Mouse (Mus musculus) layer of hippocampus, postnatal 25 days (tissue): Measurements from ENCODE around the gene Mob3b. TPM values are rescaled to one million over a fixed set of nuclear protein-coding genes. Genes with fewer than 3 reads are reported as not detected.
A peak's percentile ranks its signal among the peaks of the same experiment; 100 is the strongest.

ENCODE experiments used
- DNase-seq, 2 experiments: peaks; one replicate each; pipeline ENCODE4 v3.0.0; 2022; ENCODE audit warnings: mixed read lengths in 2 of 2, low spot score in 1 of 2; ENCODE audit errors: extremely low spot score in 1 of 2
- total RNA-seq, 2 experiments: library from RNA; stranded (reverse); gene quantifications; 2 replicates each; pipeline ENCODE4 v1.2.3; 2021

The Mob3b gene
- total RNA-seq, 2 experiments from 2014 or later: 6.4 to 8.1 TPM

DNA sequence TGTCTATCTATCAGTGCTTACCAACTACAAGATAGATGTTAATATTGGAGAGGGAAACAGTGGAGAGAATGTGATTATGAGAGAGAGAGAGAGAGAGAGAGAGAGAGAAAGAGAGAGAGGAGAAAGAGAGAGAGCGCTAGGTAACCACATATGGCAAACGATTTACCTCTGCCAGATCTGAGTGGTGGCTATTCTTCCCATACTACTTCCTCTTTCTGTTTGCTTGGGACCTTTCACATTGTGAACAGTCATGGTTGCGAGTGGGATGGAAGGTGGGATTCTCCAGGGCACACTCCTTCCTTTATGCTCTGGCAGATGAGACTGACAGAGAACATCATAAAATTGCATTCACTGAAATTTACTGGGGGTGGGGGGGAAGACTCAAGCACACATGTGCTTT lies 40.1 kb downstream of the Mob3b start:
- no peak for DNase-seq

DNA sequence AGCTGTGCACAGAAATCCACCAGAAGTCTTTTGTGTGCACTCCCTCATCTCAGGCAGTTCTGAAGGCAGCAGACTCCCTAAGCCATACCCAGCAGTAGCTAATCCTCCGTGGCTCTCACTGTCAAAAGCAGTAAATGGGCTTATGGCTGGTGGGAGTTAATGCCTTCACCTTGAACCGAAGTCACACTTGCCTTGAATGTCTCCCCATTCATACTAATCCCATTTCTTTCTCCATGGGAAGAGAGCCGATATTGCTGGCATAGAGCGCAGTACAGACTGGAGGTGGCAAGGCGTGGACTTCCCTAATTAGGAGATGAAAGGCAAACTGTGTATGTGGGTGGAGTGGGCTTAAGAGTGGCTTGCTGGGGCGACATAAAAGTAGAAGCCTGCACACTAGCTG lies 41.4 kb downstream of the Mob3b start:
- DNase-seq: no peak

DNA sequence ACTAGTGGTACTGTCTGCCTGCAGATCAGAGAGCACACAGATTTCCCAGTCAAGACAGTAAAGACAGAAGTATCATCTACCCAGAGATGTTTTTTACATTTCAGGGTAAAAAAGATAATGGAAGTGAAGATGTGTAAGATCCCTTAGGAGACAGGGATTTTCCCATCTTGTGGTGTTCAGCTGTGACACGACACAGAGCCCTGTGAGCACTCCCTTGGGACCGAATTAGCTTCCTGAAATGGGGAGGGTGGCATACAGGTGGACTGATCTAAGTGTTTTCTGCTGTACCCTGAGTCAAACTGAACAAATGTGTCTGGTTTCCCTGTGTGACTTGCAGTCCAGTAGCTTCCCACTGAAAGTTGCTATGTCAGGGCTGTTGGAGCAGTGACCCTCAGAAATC lies 42.3 kb downstream of the Mob3b start:
- no peak for DNase-seq

DNA sequence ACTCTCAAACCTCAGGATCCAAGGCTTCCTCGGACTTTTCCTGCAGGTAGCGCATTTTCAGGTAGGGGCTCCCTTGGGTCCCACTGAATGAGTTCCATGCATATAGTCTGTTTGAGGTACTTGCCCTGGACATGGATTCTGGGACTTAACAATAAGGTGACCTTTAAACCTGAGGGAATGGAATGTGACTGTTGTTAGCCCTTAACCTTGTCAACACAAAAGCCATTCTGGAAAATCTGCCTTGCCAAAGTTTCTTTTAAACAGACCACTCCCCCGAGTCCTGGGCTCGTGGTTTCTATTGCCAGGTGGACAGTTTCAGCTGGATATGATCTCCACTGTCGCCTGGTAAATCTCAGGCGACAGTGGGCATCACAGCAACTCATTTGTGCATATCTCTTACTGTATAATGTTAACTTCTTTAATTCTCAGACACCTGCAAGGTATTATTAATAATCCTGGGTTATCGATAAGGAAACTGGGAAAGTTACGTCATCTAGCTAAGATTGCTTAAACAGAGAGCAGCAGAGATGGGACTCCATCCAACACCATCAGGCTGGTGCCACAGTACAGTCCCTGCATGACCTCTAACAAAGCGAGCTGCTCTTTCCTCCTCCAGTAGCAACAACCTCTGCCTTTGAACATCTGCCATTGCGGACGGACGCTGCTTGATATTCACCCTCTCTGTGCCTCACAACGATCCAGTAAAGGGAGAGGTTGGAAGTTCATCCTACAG lies 43.6 kb downstream of the Mob3b start:
- no peak for DNase-seq

DNA sequence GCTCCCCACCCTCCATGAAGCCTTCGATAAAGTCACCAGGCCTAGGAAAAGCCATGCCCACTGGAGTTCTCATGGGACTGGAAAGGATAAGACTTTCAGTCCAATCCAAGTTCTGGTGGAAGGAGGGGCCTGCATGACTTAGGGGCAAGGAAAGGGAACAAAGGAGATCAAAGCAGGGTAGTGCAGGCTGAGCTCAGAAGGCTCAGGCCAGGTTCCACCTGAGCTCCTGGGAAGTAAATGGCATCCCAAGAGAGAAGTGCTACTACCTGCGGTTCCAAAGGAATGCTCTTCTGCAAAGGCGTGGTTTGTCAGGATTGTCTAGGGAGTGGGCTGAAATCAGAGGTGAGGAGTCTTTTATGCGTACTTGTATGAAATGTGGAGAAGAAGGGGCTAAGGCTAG lies 44.8 kb downstream of the Mob3b start:
- DNase-seq: no peak

DNA sequence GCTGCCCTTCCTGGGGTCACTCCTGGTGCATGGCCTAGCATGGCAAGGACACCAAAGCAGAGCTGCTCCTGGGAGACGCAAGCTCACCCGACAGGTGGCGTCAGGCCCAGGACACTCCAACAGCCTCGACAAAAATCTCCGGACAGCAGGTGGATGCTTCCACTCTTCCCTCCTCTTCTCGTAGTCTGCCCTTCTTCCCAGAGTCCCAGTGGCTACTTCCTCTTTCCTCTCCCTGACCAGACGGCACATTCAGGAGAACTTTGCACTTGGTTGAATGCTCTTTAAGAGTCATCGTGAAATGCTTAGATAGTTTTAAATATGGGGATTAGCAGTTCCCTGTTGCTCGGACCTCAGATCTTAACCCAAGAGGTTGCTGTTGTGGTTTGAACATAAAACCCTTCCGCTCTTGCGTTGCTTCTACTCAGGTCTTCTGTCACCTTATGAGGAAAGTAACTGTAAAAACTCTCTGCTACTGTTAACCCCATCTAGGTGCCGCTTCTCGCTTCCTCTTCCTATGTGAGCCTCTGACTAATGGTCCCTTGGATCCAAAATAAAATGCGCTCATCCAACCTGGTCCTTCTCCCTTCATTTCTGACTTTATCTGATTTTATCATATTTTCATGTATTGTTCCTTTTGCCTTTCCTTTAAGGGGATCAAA lies 52.0 kb downstream of the Mob3b start:
- DNase-seq: no peak

DNA sequence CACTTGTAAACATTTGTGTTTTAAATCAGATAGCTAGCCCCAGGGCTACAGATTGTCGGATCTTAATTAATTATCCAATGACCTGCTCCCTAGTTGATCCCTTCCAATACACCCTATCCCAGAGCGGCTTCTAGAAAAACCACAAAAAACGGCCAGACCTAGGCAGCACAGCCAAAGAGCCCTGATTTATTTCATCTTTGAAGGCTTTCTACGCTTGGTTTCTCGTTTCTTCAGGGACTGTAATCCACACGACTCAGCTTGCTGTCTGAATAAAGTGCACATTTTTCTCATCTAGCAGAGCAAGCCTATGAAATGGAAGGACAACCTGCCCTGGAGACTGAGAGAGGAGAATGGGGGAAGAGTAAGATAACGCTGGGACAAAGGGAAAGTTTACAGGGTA lies 56.1 kb downstream of the Mob3b start:
- DNase-seq: no peak

DNA sequence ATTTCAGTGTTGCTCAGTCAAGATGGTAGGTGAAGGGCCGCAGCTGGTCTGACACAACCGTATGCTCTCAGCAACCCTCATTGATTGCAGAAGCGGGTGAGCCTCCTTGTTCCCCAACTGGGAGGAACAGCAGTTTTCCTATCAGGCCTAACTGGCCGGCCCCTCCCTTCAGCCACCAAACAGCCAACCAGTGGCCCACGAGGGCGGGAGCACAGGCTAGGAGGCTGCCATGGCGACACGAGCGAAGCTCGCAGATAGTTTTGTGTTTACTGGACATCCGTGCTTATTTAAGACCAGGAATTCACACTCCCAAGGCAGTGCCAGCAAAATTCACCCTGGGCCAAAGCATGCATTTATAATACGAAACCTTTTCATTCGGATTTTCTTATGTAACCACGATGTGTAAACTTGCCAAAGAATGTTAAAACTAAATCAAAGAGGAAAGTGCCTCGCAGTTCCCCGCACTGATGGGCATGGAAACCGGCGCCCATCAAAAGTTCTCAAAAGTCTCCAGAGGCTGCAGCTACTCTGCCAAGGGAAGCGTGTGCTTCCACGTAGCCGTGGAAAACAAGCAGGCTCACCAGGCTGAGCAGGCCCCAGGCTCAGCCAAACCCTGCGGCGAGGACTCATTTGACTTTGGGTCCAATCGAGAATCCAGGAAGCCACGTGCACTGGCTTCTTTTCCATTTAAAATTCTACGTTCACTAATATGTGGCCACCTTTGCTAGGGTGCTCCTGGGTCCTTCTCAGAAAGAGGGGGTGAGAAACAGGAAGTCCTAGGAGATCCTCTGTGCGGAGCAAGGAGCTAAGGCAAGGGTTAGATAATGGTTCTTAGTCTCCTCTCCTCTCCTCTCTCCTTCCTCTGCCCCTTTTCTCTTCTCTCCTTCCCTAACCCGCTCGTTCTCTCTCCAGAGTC lies 57.2 kb downstream of the Mob3b start:
- DNase-seq: peak; percentile 34 to 51

DNA sequence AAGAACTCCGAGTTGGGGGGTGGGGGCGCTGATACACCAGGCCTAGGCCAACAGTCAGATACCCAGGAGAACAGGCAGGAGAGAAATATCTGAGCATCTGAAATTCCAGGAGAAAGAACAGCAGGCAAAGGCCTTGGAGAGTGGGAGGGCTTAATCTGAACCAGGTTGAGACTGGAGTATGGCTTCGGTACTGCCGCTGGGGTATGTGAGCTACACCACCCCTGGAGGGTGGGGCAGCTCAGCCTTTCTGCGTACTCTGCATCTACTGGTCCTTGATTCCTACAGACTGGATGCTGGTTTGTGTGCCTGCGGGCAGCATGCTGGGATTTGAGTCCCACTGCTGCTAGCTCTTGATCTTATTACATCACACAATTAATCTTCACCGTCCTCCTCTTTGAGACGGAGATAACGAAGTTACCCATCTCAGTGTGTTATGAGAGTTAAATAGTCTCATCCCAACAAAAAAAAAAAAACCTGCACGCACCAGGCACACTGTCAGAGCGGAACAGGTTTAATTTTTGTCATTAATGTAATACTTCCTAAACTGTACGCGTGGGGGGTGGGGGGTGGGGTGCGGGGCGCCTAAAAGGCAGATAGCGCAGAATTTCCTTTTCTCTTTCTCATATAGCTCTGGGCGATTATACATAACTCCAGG lies 57.9 kb downstream of the Mob3b start:
- DNase-seq: no peak

DNA sequence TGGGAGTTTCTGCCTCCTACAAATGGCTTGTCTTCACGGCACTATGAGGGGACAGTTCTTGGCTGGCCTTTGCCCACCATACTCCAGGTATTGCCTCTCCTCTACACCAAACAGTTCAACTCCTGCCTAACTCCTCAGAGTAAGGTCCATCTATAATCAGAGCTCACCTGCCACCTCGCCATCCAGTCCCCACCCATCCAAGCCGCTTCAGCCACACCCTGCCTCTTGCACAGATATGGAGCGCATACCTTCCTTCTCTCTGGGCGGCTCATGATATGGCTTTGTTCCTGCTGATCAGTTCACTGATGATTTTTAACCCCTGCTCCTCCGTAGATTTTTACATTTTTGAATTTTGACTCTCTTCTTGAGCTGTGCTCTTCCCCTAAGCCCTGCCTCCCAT lies 58.7 kb downstream of the Mob3b start:
- no peak for DNase-seq

DNA sequence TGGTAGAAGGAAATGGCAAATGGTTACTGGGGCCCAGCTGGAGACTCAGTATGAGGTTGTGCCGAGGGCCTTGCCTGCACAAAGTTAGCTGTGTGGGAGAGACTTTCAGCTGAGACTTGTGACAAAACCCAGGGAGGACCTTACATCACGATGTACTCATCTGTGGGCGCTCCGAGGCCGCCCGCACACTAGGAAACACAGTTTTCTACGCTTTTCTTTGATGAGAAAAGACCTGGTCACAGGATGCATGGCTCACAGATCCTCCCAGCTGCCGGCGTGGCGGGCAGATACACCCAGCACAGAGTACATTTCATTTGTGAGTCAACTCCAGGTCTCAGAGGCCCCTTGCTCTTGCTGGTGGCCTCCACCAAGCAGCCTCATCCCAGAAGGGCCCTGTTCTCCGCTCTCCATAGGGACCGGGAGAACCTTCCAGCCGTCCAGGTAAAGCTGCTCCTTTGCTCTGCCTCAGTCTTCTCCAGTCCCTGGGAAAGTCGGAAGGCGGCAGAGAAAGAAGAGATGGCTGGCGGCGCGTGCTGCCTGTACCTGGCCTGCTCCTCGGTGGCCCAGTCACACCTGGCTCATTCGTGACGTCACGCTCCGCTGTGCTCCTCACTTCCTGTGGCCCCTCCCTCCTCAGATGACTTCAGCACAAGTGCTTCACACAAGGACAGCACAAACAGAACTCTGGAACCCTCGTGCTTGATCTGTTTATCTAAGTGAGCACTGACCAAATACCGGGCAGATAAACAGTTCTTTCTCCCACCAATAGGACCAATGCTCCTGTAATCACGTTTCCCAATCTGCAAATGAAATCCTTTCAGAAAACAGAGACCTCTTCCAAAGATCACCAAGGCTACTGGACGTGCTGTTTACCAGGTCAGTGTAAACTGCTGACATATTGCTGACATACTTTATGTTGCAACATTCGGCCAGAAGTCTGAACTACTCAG lies 60.8 kb downstream of the Mob3b start:
- DNase-seq: no peak

DNA sequence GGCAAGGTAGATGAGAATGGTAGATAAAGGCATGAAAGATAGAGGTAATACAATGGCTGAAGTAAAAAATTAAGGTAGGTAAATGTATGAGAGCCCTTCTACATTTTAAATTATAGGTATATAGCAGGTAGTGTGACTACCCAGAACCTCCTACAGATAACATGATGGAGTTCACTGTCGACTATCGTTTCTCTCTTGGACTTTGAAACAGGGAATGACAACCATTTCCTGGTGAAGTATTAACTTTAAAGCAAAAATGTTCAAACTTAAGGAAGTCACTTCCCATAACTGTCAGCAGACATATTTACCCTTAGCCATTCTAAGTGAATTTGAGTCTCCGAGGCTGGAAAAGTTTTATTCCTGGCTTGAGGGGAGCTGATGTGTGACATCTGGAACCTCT lies 64.8 kb downstream of the Mob3b start:
- no peak for DNase-seq

DNA sequence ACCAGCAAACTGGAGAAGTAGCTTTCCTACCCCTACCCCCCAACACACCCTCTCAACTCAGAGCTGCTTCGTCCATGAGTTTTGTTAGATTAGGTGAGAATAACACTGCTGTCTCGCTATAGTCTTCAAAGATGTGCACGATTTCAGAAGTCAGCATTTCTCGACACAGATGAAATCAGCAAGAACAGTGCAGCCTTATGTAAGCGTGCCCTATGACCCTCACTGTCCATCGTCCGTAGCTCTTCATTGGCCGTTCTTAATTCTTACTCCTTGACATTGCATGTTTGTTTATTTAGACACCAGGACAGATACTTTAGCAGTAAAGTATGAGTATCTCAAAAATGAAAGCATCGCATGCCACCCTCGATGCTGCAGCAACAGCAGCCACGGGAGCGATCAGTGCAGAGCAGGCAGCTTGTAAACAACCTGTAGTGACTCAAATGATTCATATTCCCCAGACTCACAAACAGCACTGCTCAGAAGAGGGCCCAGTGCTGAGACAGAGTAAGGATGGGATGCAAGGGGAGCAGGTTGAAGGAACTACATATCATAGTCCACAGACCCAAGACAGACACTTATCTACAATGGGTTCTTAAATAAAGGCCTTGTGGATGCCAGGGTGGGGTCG lies 66.0 kb downstream of the Mob3b start:
- DNase-seq: no peak

DNA sequence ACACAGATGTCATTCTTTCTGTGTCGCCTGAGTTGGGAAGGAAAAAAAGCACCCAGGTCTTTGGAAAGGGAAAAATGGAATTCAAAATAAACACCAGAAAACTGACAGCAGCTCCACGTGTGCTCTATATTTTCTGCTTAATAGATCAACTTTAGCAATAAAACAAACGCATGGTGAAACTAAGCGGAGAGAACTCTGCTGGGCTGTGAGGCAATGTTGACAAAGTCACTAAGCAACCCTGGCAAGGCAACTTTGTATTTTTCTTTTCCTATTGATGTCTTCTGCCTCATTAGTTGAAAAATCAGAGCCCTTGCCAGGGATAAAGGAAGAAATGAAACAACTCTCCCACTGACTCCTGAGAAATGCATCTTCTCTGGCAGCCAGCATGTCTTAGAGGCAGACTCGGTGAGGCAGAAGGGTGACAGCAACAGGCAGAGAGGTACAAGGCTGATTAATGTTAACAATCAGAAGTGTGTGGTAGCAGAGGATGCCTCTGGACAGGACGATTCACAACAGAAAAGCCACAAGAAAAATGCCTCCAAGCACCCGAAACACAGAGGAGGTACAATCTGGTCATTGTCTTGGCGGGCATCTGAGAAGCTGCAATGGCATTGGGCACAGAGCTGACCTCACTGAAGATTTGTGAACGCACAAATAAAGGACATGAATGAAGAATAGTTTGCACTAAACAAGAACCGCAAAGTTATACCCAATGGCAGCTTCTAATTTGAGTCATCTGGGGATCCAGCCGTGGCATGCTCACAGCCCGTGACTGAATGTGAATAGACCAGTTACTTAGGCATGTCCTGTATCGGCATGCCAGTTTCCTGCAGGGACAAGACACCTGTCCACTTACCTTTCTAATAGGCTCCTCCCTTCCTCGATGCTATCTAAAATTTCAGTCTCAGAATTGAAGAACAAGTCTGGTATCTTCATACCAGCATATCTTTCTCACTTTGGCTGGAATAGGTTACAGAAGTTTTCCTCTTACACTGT lies 67.7 kb downstream of the Mob3b start:
- no peak for DNase-seq

DNA sequence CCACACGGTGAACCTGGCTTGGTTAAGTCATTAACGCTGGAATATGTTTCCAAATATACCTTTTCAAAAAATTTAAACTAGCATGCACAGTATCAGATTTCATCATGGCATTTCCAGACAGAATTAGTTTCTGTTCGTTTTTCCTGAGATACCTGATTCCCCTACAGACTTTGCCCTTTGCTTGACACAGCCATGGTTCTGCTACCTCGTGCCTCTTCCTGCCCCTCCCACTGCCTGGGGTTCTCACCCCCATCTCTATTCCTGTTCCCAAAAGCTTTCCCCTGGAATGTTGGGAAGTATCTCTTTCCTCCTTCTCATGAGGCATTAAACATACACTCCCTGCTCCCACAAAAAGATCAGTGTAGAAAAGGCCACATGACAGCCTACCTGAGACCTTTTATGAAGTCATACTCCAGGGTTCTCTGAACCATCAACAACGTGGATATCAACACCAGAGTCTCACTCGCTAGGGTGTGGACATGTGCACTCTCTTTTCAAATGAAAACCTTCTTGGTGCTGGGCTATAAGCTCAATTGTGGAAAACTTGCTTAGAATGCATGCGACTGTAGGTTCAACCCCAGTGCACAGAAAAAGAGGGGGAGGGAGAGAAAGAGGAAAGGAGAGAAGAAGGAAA lies 71.1 kb downstream of the Mob3b start:
- DNase-seq: no peak

DNA sequence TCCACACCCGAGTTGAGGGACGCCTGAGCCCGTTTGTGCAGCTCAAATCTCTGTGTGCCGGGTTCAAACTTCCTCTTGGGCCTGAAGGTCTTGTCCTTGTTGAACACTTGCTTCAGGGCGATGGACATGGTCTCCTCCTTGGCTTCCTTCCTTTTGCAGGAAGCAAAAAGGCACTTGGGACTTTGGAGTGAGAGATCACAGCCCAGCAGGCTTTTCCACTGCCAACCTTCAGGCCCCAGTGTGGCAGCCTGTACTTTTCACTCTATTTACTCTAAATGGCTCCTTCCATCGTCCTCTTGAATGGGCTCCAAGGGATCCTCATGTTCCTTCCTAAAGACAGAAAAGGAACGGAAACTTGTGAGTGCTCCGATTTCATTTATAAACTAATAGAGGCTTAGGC lies 73.2 kb downstream of the Mob3b start:
- no peak for DNase-seq

DNA sequence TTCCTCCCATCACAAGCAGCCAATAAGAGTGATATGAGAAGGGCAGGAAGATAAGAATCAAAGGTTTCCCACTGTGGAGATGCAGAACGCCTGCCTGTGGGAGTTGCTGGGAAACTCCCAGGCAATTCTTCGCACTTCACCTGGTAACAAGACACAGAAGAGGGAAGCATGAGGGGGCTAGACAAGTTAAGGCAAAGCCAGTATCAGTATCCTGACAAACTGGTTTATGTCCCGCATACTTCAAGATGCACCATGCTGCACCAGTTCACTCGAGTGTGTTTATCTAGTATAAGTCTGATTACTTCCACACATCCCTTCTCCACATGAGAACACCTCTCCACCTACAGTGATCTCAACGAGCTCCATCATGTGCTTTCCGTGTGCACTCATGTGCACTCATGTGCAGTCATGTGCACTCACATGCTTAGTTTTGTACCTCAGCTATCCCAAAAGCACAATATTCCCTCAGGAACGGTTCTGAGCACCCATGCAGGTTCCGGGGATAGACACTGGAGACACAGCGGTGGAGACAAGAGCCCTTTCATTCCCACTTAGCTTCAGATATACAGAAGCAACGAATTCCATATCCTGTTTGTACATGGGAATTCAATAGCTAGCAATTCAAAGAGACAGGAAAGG lies 74.7 kb downstream of the Mob3b start:
- DNase-seq: no peak
